Mouse (Mus musculus) embryonic facial prominence, embryonic 15.5 days (tissue): Measurements from ENCODE around the gene 4930550C14Rik. TPM values are rescaled to one million over a fixed set of nuclear protein-coding genes. Genes with fewer than 3 reads are reported as not detected.

Experiments
- ATAC-seq: fragments of 200-750 bp; cut with Nextera tagmentation; 2 replicates; pipeline ENCODE4 v1.8.0; 2017; ENCODE audit warnings: low read depth, moderate TSS enrichment; ENCODE audit not compliant: insufficient number of reproducible peaks, low FRiP score, low TSS enrichment
- H3K27ac ChIP-seq: fragments of 300-500 bp; sonication (generic); replicated peaks from 2 replicates; pipeline ENCODE4 v1.5.1; 2015; ENCODE audit warnings: mild to moderate bottlenecking, inconsistent platforms
- H3K27me3 ChIP-seq: fragments of 300-500 bp; sonication (generic); 2 replicates; pipeline ENCODE4 v1.6.1; 2015; ENCODE audit warnings: inconsistent platforms
- H3K36me3 ChIP-seq: fragments of 300-500 bp; sonication (generic); 2 replicates; pipeline ENCODE4 v1.6.1; 2015; ENCODE audit warnings: mild to moderate bottlenecking, inconsistent platforms
- H3K4me1 ChIP-seq: fragments of 300-500 bp; sonication (generic); 2 replicates; pipeline ENCODE4 v1.6.1; 2015; ENCODE audit warnings: inconsistent platforms
- H3K4me2 ChIP-seq: fragments of 300-500 bp; sonication (generic); replicated peaks from 2 replicates; pipeline ENCODE4 v1.6.1; 2015; ENCODE audit warnings: mild to moderate bottlenecking, inconsistent platforms
- H3K4me3 ChIP-seq: fragments of 300-500 bp; sonication (generic); replicated peaks from 2 replicates; pipeline ENCODE4 v1.5.1; 2015; ENCODE audit warnings: mild to moderate bottlenecking, inconsistent platforms
- H3K9ac ChIP-seq: fragments of 300-500 bp; sonication (generic); 2 replicates; pipeline ENCODE4 v1.6.1; 2015; ENCODE audit warnings: inconsistent platforms
- H3K9me3 ChIP-seq: fragments of 300-500 bp; sonication (generic); replicated peaks from 2 replicates; pipeline ENCODE4 v1.6.1; 2016; ENCODE audit warnings: inconsistent platforms
- WGBS: fragments of 180-500 bp; shearing (Covaris S2); methylation state at CpG from one replicate; pipeline ENCODE4 v1.1.7; 2015; 5-methylcytosine and 5-hydroxymethylcytosine counted together
- microRNA-seq: library from miRNA; unstranded; fragments of <30 nt; microRNA quantifications from one replicate; pipeline ENCODE4, GENCODE M21; 2016; ENCODE audit warnings: borderline number of aligned reads
- polyA plus RNA-seq: library from polyadenylated mRNA; unstranded; fragments of >200 nt; fragmentation: Nextera tagmentation; extraction: Ambion mirVana; gene quantifications from 2 replicates; pipeline ENCODE4 v1.2.1, GENCODE M21; 2015

The 4930550C14Rik gene
- polyA plus RNA-seq, 1 experiment from 2014 or later, result 1.6 TPM

DNA sequence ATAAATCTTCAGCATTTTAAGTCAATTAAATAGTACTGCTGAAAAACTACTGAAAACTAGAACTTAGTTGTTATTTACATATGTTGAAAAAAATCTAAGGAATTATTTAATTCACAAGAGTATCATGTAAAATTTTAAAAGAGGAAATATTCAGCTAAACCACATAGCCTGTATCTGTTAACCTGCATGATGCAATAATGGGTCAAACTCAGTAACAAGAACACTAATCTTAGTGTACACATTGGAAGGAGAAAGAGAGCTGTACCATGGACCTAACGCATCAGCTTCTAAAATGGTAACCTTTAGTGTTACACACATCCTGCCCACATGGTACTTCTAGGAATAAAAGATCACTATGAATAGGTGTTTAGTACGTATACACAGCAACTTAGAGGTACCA is 49.9 kb downstream of the 4930550C14Rik start:
- Histone ChIP-seq H3K9ac (no peak overlapping the region), H3K36me3 (peaks cover 49% of the 10 kb centered on the region), H3K4me3 (no peak overlapping the region), H3K4me1 (no peaks in the 10 kb centered on the region), H3K9me3 (no peaks in the 10 kb centered on the region), H3K4me2 (no peak overlapping the region), H3K27ac (no peak overlapping the region), H3K27me3 (no peaks in the 10 kb centered on the region)
- no peak for ATAC-seq
- WGBS, result 94% methylated on average over 2 of the region's 2 CpGs

DNA sequence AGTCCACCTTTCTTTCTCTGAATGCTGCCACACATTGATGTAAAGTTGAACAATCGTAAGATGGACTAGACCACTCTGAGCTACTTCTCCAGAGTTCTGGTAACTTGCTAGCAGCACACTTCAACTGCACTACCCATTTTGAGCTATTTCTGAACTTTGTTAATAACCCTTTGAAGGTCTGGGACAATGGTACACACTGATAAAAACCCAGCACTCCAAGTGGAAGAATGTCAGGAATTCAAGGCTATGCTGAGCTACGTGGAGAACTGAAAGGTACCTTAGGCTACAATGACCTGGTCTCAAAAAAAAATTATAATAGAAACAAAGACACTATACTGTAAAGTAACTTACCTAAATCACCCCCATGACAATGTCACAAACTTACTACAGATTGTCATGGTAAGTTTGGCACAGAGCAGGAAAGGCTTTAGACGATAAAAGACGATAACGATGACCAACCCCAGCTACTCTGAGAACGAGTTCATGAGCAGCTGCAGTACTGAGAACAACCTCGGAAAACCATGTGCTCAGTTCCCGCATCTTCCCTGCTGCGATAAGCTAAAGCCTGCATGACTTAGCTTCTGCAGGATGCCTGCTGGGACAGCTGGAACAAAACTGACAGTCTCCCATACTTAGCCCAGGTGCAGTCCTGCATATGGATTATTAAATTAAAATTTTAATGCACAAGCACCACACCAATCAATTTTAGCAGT is 70.8 kb downstream of the 4930550C14Rik start:
- no peak overlapping the region for H3K4me2 ChIP-seq
- no peak overlapping the region for H3K27ac ChIP-seq
- H3K36me3 ChIP-seq, result peaks cover 9% of the 10 kb centered on the region
- H3K9ac ChIP-seq, result no peak overlapping the region
- no peaks in the 10 kb centered on the region for H3K9me3 ChIP-seq
- no peaks in the 10 kb centered on the region for H3K4me1 ChIP-seq
- H3K27me3 ChIP-seq, result no peaks in the 10 kb centered on the region
- no peak overlapping the region for H3K4me3 ChIP-seq
- 87% methylated on average over 9 of the region's 9 CpGs for WGBS
- ATAC-seq, result no peak

Small RNA genes lying within 50 kb of the gene (microRNA-seq; reads per million reads assigned to microRNA genes)
- gene Mir130c, result not detected

Other genes with a start within 250 kb of the 4930550C14Rik start
- 23.4 and 26.0 TPM in 2 replicates for gene Ddx10, start 154.3 kb upstream of the 4930550C14Rik start, polyA plus RNA-seq
- gene Exph5, start 100.7 kb upstream of the 4930550C14Rik start, polyA plus RNA-seq, result 2.3 and 2.4 TPM in 2 replicates
- 29.6 and 31.4 TPM in 2 replicates for gene Kdelc2, start 18.3 kb upstream of the 4930550C14Rik start, polyA plus RNA-seq
- 11.6 TPM in 2 replicates for gene Atm, start 134.4 kb downstream of the 4930550C14Rik start, polyA plus RNA-seq
- gene Npat, start 134.7 kb downstream of the 4930550C14Rik start, polyA plus RNA-seq, result 16.1 and 17.4 TPM in 2 replicates
- 146 and 150 TPM in 2 replicates for gene Acat1, start 208.1 kb downstream of the 4930550C14Rik start, polyA plus RNA-seq